Mouse (Mus musculus) ES-E14 (cell line): ENCODE results near the gene Hsd17b6. TPM values are rescaled to one million over a fixed set of nuclear protein-coding genes. Genes with fewer than 3 reads are reported as not detected.

ENCODE experiments used
- DNase-seq: peaks from one replicate; pipeline ENCODE4 v3.0.0-alpha.2; 2013; ENCODE audit warnings: low read depth, low spot score
- H3K27ac ChIP-seq: 2 replicates; pipeline ENCODE4 v1.5.1; 2012; ENCODE audit warnings: low read depth, mild to moderate bottlenecking, low read length, moderate library complexity, mixed read lengths; ENCODE audit not compliant: poor library complexity, insufficient read depth, severe bottlenecking
- H3K36me3 ChIP-seq: 2 replicates; pipeline ENCODE4 v1.6.1; 2012; ENCODE audit warnings: mild to moderate bottlenecking, low read length, moderate library complexity, mixed read lengths; ENCODE audit not compliant: control insufficient read depth, poor library complexity, insufficient read depth, severe bottlenecking
- H3K4me1 ChIP-seq, 2 experiments: fragments of 150-350 bp in 1 of 2; sonication (generic) in 1 of 2; 2 replicates each; pipeline ENCODE4 v1.6.1; 2012; ENCODE audit warnings: low read length in 2 of 2, mild to moderate bottlenecking in 1 of 2, mixed read lengths in 1 of 2; ENCODE audit not compliant: control insufficient read depth in 2 of 2, insufficient read depth in 2 of 2, poor library complexity in 1 of 2
- H3K4me3 ChIP-seq, 2 experiments: fragments of 150-350 bp in 1 of 2; sonication (generic) in 1 of 2; 2 replicates each; pipeline ENCODE4 v1.5.1; 2012; ENCODE audit warnings: low read length in 2 of 2, low read depth in 1 of 2, mild to moderate bottlenecking in 1 of 2, mixed read lengths in 1 of 2; ENCODE audit not compliant: insufficient read depth in 1 of 2, poor library complexity in 1 of 2, severe bottlenecking in 1 of 2
- H3K9ac ChIP-seq: 2 replicates; pipeline ENCODE4 v1.6.1; 2012; ENCODE audit warnings: low read depth, mild to moderate bottlenecking, low read length, mixed read lengths; ENCODE audit not compliant: poor library complexity, insufficient read depth, severe bottlenecking
- H3K9me3 ChIP-seq: fragments of 150-350 bp; sonication (generic); 2 replicates; pipeline ENCODE4 v1.6.1; 2012; ENCODE audit warnings: low read depth, mild to moderate bottlenecking, low read length; ENCODE audit not compliant: control insufficient read depth, insufficient read depth
- CHD2 ChIP-seq: IDR thresholded peaks from 2 replicates; pipeline ENCODE4 v1.6.1; 2014; ENCODE audit warnings: mild to moderate bottlenecking, low read depth, low read length, inconsistent platforms
- HCFC1 ChIP-seq: IDR thresholded peaks from 2 replicates; pipeline ENCODE4 v1.6.1; 2012; ENCODE audit warnings: low read length, inconsistent platforms, borderline replicate concordance; ENCODE audit not compliant: insufficient read depth
- MAFK ChIP-seq: IDR thresholded peaks from 2 replicates; pipeline ENCODE4 v1.6.1; 2014; ENCODE audit warnings: mild to moderate bottlenecking, low read depth, low read length, inconsistent platforms; ENCODE audit not compliant: insufficient read depth
- ZC3H11A ChIP-seq: IDR thresholded peaks from 2 replicates; pipeline ENCODE4 v1.6.1; 2012; ENCODE audit warnings: low read depth, mild to moderate bottlenecking, inconsistent platforms, low read length, borderline replicate concordance
- ZNF384 ChIP-seq: IDR thresholded peaks from 2 replicates; pipeline ENCODE4 v1.6.1; 2012; ENCODE audit warnings: low read depth, low read length, inconsistent platforms
- in situ Hi-C, 2 experiments: fragments of 600-800 bp; cut with MboI; formaldehyde crosslinking; loops; one replicate each; pipeline ENCODE4 v1.15.1; 2025; ENCODE audit warnings: low sequenced_read_pairs in 2 of 2, inconsistent platforms in 1 of 2; ENCODE audit not compliant: unreplicated experiment in 2 of 2
- total RNA-seq: library from RNA; depleted of rRNA; stranded (reverse); fragments of 300-350 nt; gene quantifications from 2 replicates; pipeline ENCODE4 v1.2.3, GENCODE M21; 2012

Hsd17b6 gene
- total RNA-seq, 1 experiment, result 0.22 TPM

GRCm38 (mm10) chr10:128049741-128050140 lies 42.3 kb upstream of the Hsd17b6 start:
- H3K27ac ChIP-seq, result no peak overlapping the region
- no peak overlapping the region for H3K9ac ChIP-seq
- DNase-seq, result no peak
- no peak overlapping the region for H3K4me3 ChIP-seq
- TF ChIP-seq CHD2 (no peak), ZNF384 (no peak), MAFK (no peak), ZC3H11A (no peak), HCFC1 (no peak)
- peaks cover 0 to 4% of the 10 kb centered on the region in 2 experiments; a peak in 2 of 4 replicates for H3K4me1 ChIP-seq
- no peaks in the 10 kb centered on the region for H3K9me3 ChIP-seq
- in situ Hi-C loops, result no loop called here
- peaks cover 34% of the 10 kb centered on the region for H3K36me3 ChIP-seq

- DNase-seq, result no peak
- H3K27ac ChIP-seq, result no peak overlapping the region
- H3K4me3 ChIP-seq, result no peak overlapping the region
- no peak for TF ChIP-seq MAFK
- no peak for TF ChIP-seq HCFC1
- TF ChIP-seq CHD2, result no peak
- no peak overlapping the region for H3K9ac ChIP-seq
- H3K9me3 ChIP-seq, result no peaks in the 10 kb centered on the region
- H3K36me3 ChIP-seq, result peaks cover 49% of the 10 kb centered on the region
- H3K4me1 ChIP-seq, result peaks cover 3 to 6% of the 10 kb centered on the region in 2 experiments
- in situ Hi-C loops, result no loop called here
These were observed 40.7 kb upstream of the Hsd17b6 start for GRCm38 (mm10) chr10:128048157-128048556.

DNA sequence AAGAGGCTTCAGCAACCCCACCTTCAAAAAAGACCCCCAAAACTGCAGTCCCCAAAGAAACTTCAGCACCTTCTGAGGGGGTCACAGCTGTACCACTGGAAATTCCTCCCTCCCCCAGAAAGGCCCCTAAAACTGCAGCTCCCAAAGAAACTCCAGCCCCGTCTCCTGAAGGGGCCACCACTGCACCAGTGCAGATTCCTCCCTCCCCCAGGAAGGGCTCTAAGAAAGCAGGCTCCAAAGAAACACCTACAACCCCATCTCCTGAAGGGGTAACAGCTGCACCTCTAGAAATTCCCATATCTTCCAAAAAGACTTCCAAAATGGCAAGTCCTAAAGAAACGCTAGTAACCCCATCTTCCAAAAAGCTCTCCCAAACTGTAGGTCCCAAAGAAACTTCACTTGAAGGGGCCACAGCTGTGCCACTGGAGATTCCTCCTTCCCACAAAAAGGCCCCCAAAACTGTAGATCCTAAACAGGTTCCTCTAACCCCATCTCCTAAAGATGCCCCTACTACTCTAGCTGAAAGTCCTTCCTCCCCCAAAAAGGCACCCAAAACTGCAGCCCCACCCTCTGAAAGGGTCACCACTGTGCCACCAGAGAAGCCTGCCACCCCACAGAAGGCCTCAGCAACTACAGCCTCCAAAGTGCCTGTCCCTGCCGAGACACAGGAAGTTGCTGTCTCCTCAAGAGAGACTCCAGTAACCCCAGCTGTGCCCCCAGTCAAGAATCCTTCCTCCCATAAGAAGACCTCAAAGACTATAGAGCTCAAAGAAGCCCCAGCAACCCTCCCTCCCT lies 35.8 kb upstream of the Hsd17b6 start:
- peak overlapping the region; percentile 45; the same call in 1 of the 2 replicates for H3K9ac ChIP-seq
- DNase-seq, result no peak
- H3K36me3 ChIP-seq, result peaks cover 79% of the 10 kb centered on the region
- H3K4me1 ChIP-seq, result peaks cover 6 to 21% of the 10 kb centered on the region in 2 experiments
- no peak overlapping the region for H3K27ac ChIP-seq
- TF ChIP-seq MAFK (no peak), ZNF384 (no peak), CHD2 (no peak), ZC3H11A (no peak), HCFC1 (no peak)
- no peaks in the 10 kb centered on the region for H3K9me3 ChIP-seq
- in situ Hi-C loops, result no loop called here
- no peak overlapping the region for H3K4me3 ChIP-seq

- H3K36me3 ChIP-seq, result peaks cover 76% of the 10 kb centered on the region
- in situ Hi-C loops, result no loop called here
- H3K9me3 ChIP-seq, result no peaks in the 10 kb centered on the region
- H3K4me3 ChIP-seq, result no peak overlapping the region
- no peak for DNase-seq
- no peak overlapping the region for H3K9ac ChIP-seq
- TF ChIP-seq CHD2, result no peak
- no peak for TF ChIP-seq ZC3H11A
- TF ChIP-seq ZNF384, result no peak
- no peak for TF ChIP-seq MAFK
- no peak for TF ChIP-seq HCFC1
- peaks cover 10 to 22% of the 10 kb centered on the region in 2 experiments for H3K4me1 ChIP-seq
- H3K27ac ChIP-seq, result no peak overlapping the region
These were observed 35.1 kb upstream of the Hsd17b6 start for GRCm38 (mm10) chr10:128042466-128042865.

DNA sequence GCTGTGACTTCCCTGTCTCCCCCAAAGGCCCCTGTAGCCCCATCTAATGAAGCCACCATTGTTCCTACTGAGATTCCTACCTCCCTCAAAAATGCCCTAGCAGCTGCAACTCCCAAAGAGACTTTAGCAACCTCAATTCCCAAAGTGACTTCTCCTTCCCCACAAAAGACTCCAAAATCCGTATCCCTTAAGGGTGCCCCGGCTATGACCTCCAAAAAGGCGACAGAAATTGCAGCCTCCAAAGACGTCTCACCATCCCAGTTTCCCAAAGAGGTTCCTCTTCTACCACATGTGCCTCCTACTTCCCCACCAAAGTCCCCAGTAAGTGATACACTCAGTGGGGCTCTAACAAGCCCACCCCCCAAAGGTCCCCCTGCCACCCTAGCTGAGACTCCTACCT lies 34.2 kb upstream of the Hsd17b6 start:
- in situ Hi-C loops, result no loop called here
- Histone ChIP-seq H3K4me3 (no peak overlapping the region), H3K27ac (no peak overlapping the region), H3K36me3 (peaks cover 79% of the 10 kb centered on the region), H3K9me3 (no peaks in the 10 kb centered on the region), H3K9ac (no peak overlapping the region), H3K4me1 (peaks cover 10 to 22% of the 10 kb centered on the region in 2 experiments)
- no peak for TF ChIP-seq HCFC1
- TF ChIP-seq ZNF384, result no peak
- no peak for TF ChIP-seq MAFK
- no peak for TF ChIP-seq CHD2
- TF ChIP-seq ZC3H11A, result no peak
- no peak for DNase-seq
